Mouse (Mus musculus) hindbrain, postnatal 0 days (tissue): Measurements from ENCODE around the gene Wdr45. TPM values are rescaled to one million over a fixed set of nuclear protein-coding genes. Genes with fewer than 3 reads are reported as not detected.
A peak's percentile ranks its signal among the peaks of the same experiment; 100 is the strongest.

ENCODE experiments used
- ATAC-seq: fragments of 200-750 bp; cut with Nextera tagmentation; 2 replicates; pipeline ENCODE4 v1.8.0; 2017; ENCODE audit warnings: mild to moderate bottlenecking, moderate TSS enrichment, moderate library complexity
- DNase-seq: peaks from one replicate; pipeline ENCODE4 v3.0.0-alpha.2; 2015; ENCODE audit warnings: low spot score
- H3K27ac ChIP-seq: fragments of 300-500 bp; sonication (generic); 2 replicates; pipeline ENCODE4 v1.5.1; 2014; ENCODE audit warnings: mild to moderate bottlenecking
- H3K27me3 ChIP-seq: fragments of 300-500 bp; sonication (generic); 2 replicates; pipeline ENCODE4 v1.6.1; 2014; ENCODE audit warnings: low read length, mixed read lengths; ENCODE audit not compliant: insufficient read depth
- H3K36me3 ChIP-seq: fragments of 300-500 bp; sonication (generic); 2 replicates; pipeline ENCODE4 v1.6.1; 2014; ENCODE audit warnings: low read length, mixed read lengths; ENCODE audit not compliant: insufficient read depth
- H3K4me1 ChIP-seq: fragments of 300-500 bp; sonication (generic); 2 replicates; pipeline ENCODE4 v1.6.1; 2014; ENCODE audit warnings: antibody characterized with exemption, low read length, mixed read lengths; ENCODE audit not compliant: insufficient read depth
- H3K4me2 ChIP-seq: fragments of 300-500 bp; sonication (generic); 2 replicates; pipeline ENCODE4 v1.6.1; 2014; ENCODE audit warnings: low read depth, mild to moderate bottlenecking, low read length, moderate library complexity, mixed read lengths
- H3K4me3 ChIP-seq: fragments of 300-500 bp; sonication (generic); 2 replicates; pipeline ENCODE4 v1.5.1; 2014; ENCODE audit warnings: low read length
- H3K9ac ChIP-seq: fragments of 300-500 bp; sonication (generic); replicated peaks from 2 replicates; pipeline ENCODE4 v1.6.1; 2014; ENCODE audit warnings: mild to moderate bottlenecking, low read length, moderate library complexity, mixed read lengths
- H3K9me3 ChIP-seq: fragments of 300-500 bp; sonication (generic); 2 replicates; pipeline ENCODE4 v1.6.1; 2016; ENCODE audit warnings: low read length, mixed read lengths
- CTCF ChIP-seq: IDR thresholded peaks from 2 replicates; pipeline ENCODE4 v1.5.1; 2016; ENCODE audit warnings: antibody characterized with exemption, control low read depth, low read depth
- WGBS: fragments of 180-500 bp; shearing (Covaris S2); extraction: QIAGEN DNeasy Blood & Tissue Kit; methylation state at CpG from one replicate; pipeline ENCODE4 v1.1.7; 2014; 5-methylcytosine and 5-hydroxymethylcytosine counted together
- polyA plus RNA-seq: library from polyadenylated mRNA; unstranded; fragments of >200 nt; fragmentation: Nextera tagmentation; extraction: Ambion mirVana; gene quantifications from 2 replicates; pipeline ENCODE4 v1.2.1, GENCODE M21; 2015
- total RNA-seq: library from RNA; depleted of rRNA; stranded (reverse); fragments of >200 nt; gene quantifications from 2 replicates; pipeline ENCODE4 v1.2.3, GENCODE M21; 2014; rRNA removed

The Wdr45 gene
- total and polyA plus RNA-seq, 2 experiments from 2014 or later = 33.2 to 34.0 TPM

DNA sequence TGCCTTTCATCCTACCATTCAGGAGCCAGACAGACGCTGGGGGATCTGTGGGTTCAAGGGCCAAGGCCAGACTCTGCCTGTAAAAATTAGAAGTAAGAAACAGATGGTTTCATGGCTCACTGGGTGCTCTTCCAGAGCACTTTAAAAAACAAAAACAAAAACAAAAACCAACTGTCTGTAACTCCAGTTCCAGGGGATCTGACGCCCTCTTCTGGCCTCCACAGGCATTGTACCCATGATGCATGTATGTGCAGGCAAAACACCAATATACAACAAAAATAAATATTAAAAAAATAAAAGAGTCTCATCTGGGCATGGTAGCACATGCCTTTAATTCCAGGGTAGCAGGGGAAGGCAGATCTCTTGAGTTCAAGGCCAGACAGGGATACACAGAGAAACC lies 58.6 kb downstream of the Wdr45 start:
- no peak overlapping the region for H3K4me2 ChIP-seq
- peak; percentile 45 for TF ChIP-seq CTCF
- ATAC-seq = no peak
- peaks cover 3% of the 10 kb centered on the region for H3K36me3 ChIP-seq
- 47% methylated on average over 2 of the region's 2 CpGs for WGBS
- H3K4me1 ChIP-seq = no peaks in the 10 kb centered on the region
- no peak overlapping the region for H3K4me3 ChIP-seq
- H3K27me3 ChIP-seq = no peaks in the 10 kb centered on the region
- H3K9me3 ChIP-seq = no peaks in the 10 kb centered on the region
- no peak overlapping the region for H3K9ac ChIP-seq
- no peak overlapping the region for H3K27ac ChIP-seq
- DNase-seq = peak; percentile 4

DNA sequence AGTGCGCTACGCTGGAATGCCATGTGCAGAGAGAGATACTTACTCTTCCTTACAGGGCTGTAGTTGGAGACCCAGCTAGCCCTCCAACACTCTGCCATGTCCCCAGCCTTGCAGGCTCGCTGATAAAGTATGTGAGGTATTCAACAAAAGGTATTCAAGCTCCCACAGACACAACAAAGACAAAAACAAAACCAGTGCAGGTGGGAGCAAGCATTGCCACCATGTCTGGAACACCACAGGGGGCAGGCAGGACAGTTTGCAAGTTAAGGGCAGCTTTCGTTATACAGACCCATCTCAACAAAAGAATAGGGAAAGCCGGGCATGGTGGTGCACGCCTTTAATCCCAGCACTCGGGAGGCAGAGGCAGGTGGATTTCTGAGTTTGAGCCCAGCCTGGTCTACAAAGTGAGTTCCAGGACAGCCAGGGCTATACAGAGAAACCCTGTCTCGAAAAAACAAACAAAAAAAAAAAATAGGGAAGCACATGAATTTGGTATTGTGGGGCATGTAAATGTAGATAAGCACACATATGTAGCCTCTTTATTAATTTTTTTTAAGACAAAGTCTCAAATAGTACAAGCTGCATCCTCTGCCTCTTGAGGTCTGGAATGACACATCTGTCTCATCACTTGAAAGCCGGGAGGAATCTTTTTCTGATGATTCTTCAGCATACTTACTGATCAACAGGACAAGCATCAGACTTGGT lies 61.5 kb downstream of the Wdr45 start:
- no peak overlapping the region for H3K4me3 ChIP-seq
- ATAC-seq (no peak), DNase-seq (no peak)
- no peak overlapping the region for H3K27ac ChIP-seq
- no peaks in the 10 kb centered on the region for H3K4me1 ChIP-seq
- WGBS = 67% methylated on average over 9 of the region's 9 CpGs
- no peaks in the 10 kb centered on the region for H3K27me3 ChIP-seq
- H3K9ac ChIP-seq = no peak overlapping the region
- H3K36me3 ChIP-seq = peaks cover 1% of the 10 kb centered on the region
- no peak overlapping the region for H3K4me2 ChIP-seq
- H3K9me3 ChIP-seq = no peaks in the 10 kb centered on the region
- no peak for TF ChIP-seq CTCF

DNA sequence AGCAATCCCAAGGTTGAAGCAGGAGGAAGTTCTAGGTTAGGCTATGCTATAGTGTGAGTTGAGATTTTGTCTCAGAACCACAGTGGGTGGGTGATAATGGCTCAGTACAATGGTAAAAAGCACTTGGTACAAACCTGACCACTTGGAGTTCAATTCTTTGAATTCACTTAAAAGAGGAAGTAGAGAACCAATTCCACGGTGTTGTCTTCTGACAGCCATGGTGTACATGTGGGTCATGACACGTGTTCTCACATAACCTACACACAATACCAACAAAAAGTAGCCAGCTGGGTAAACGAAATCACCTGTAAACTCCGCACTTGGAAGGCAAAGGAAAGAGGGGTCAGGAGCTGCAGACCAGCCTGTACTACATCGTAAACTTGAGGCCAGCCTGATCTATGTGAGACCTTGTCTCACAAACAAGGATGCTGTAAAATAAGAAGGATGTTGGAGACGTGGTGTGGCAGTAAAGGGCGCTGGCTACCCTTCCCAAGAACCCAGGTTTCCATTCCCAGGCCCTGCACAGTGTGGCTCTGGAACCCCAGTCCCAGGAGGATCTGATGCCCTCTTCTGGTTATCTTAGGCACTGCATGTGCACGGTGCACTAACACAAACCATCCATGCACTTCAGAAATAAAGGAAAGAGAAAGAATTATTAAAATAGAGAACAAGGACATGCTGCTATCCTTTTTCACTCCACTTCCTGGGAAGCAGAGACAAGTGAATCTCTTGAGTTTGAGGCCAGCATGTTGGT lies 62.4 kb downstream of the Wdr45 start:
- no peak overlapping the region for H3K9ac ChIP-seq
- DNase-seq (peak; percentile 51), ATAC-seq (peak; percentile 67; the same call in 1 of the 2 replicates)
- TF ChIP-seq CTCF = peak; percentile 76
- WGBS = 53% methylated on average over 8 of the region's 8 CpGs
- no peak overlapping the region for H3K27ac ChIP-seq
- no peak overlapping the region for H3K4me2 ChIP-seq
- H3K36me3 ChIP-seq = no peaks in the 10 kb centered on the region
- H3K27me3 ChIP-seq = no peaks in the 10 kb centered on the region
- no peak overlapping the region for H3K4me3 ChIP-seq
- no peaks in the 10 kb centered on the region for H3K4me1 ChIP-seq
- no peaks in the 10 kb centered on the region for H3K9me3 ChIP-seq

Other genes starting within 250 kb of the Wdr45 start
- gene Foxp3, start 140.7 kb upstream of the Wdr45 start, total RNA-seq = not detected in 2 replicates
- 0.08 and 0.10 TPM in 2 replicates for gene Foxp3, start 140.7 kb upstream of the Wdr45 start, polyA plus RNA-seq
- gene Ppp1r3f, start 140.1 kb upstream of the Wdr45 start, total RNA-seq = 19.7 and 23.3 TPM in 2 replicates
- 7.1 and 8.6 TPM in 2 replicates for gene Ppp1r3f, start 140.1 kb upstream of the Wdr45 start, polyA plus RNA-seq
- gene Ccdc22, start 108.8 kb upstream of the Wdr45 start, total RNA-seq = 35.6 and 47.6 TPM in 2 replicates
- 20.5 and 21.5 TPM in 2 replicates for gene Ccdc22, start 108.8 kb upstream of the Wdr45 start, polyA plus RNA-seq
- 0.10 TPM in 1 of 2 replicates, not detected in the other for gene Cacna1f, start 107.2 kb upstream of the Wdr45 start, total RNA-seq
- gene Cacna1f, start 107.2 kb upstream of the Wdr45 start, polyA plus RNA-seq = 0.11 and 0.33 TPM in 2 replicates
- 500 and 512 TPM in 2 replicates for gene Syp, start 75.9 kb upstream of the Wdr45 start, total RNA-seq
- 320 and 325 TPM in 2 replicates for gene Syp, start 75.9 kb upstream of the Wdr45 start, polyA plus RNA-seq
- gene Prickle3, start 57.1 kb upstream of the Wdr45 start, total RNA-seq = 1.6 and 1.8 TPM in 2 replicates
- gene Prickle3, start 57.1 kb upstream of the Wdr45 start, polyA plus RNA-seq = 1.1 and 1.6 TPM in 2 replicates
- gene Plp2, start 42.9 kb upstream of the Wdr45 start, total RNA-seq = 12.9 and 27.7 TPM in 2 replicates
- gene Plp2, start 42.9 kb upstream of the Wdr45 start, polyA plus RNA-seq = 25.2 and 26.5 TPM in 2 replicates
- gene Magix, start 33.1 kb upstream of the Wdr45 start, total RNA-seq = 4.2 TPM in 1 of 2 replicates, not detected in the other
- 0.18 and 0.29 TPM in 2 replicates for gene Magix, start 33.1 kb upstream of the Wdr45 start, polyA plus RNA-seq
- gene Gpkow, start 17.2 kb upstream of the Wdr45 start, total RNA-seq = 11.0 and 12.0 TPM in 2 replicates
- 38.4 and 38.8 TPM in 2 replicates for gene Gpkow, start 17.2 kb upstream of the Wdr45 start, polyA plus RNA-seq
- not detected in 2 replicates for gene Gm45208, start 7.9 kb downstream of the Wdr45 start, total RNA-seq
- gene Gm45208, start 7.9 kb downstream of the Wdr45 start, polyA plus RNA-seq = 0.66 and 1.2 TPM in 2 replicates
- gene Praf2, start 14.1 kb downstream of the Wdr45 start, total RNA-seq = 134 and 137 TPM in 2 replicates
- 129 and 134 TPM in 2 replicates for gene Praf2, start 14.1 kb downstream of the Wdr45 start, polyA plus RNA-seq
- 183 and 387 TPM in 2 replicates for gene Ccdc120, start 36.6 kb downstream of the Wdr45 start, total RNA-seq
- gene Ccdc120, start 36.6 kb downstream of the Wdr45 start, polyA plus RNA-seq = 47.6 and 53.3 TPM in 2 replicates
- gene Tfe3, start 48.2 kb downstream of the Wdr45 start, total RNA-seq = 27.8 and 36.1 TPM in 2 replicates
- 21.4 and 21.5 TPM in 2 replicates for gene Tfe3, start 48.2 kb downstream of the Wdr45 start, polyA plus RNA-seq
- gene Gripap1, start 75.4 kb downstream of the Wdr45 start, total RNA-seq = 23.4 and 28.3 TPM in 2 replicates
- gene Gripap1, start 75.4 kb downstream of the Wdr45 start, polyA plus RNA-seq = 61.1 and 62.8 TPM in 2 replicates
- 3.1 and 3.4 TPM in 2 replicates for gene Kcnd1, start 108.0 kb downstream of the Wdr45 start, total RNA-seq
- gene Kcnd1, start 108.0 kb downstream of the Wdr45 start, polyA plus RNA-seq = 4.1 and 5.9 TPM in 2 replicates
- 64.9 and 75.8 TPM in 2 replicates for gene Otud5, start 127.0 kb downstream of the Wdr45 start, total RNA-seq
- 36.8 and 37.3 TPM in 2 replicates for gene Otud5, start 127.0 kb downstream of the Wdr45 start, polyA plus RNA-seq
- gene Pim2, start 163.9 kb downstream of the Wdr45 start, total RNA-seq = 13.9 and 18.3 TPM in 2 replicates
- 20.8 and 22.3 TPM in 2 replicates for gene Pim2, start 163.9 kb downstream of the Wdr45 start, polyA plus RNA-seq
- gene Slc35a2, start 169.7 kb downstream of the Wdr45 start, total RNA-seq = 38.0 and 61.0 TPM in 2 replicates
- 43.7 and 46.2 TPM in 2 replicates for gene Slc35a2, start 169.7 kb downstream of the Wdr45 start, polyA plus RNA-seq
- 83.8 and 100 TPM in 2 replicates for gene Pqbp1, start 184.9 kb downstream of the Wdr45 start, total RNA-seq
- gene Pqbp1, start 184.9 kb downstream of the Wdr45 start, polyA plus RNA-seq = 200 and 201 TPM in 2 replicates
- gene Timm17b, start 185.0 kb downstream of the Wdr45 start, total RNA-seq = 37.3 and 47.4 TPM in 2 replicates
- 125 and 133 TPM in 2 replicates for gene Timm17b, start 185.0 kb downstream of the Wdr45 start, polyA plus RNA-seq
- gene Gm10491, start 193.5 kb downstream of the Wdr45 start, total RNA-seq = not detected in 2 replicates
- not detected in 2 replicates for gene Gm10491, start 193.5 kb downstream of the Wdr45 start, polyA plus RNA-seq
- not detected in 2 replicates for gene Gm10490, start 195.2 kb downstream of the Wdr45 start, total RNA-seq
- gene Gm10490, start 195.2 kb downstream of the Wdr45 start, polyA plus RNA-seq = not detected in 2 replicates
- 124 and 154 TPM in 2 replicates for gene Pcsk1n, start 205.5 kb downstream of the Wdr45 start, total RNA-seq
- 465 and 477 TPM in 2 replicates for gene Pcsk1n, start 205.5 kb downstream of the Wdr45 start, polyA plus RNA-seq
- gene Eras, start 214.3 kb downstream of the Wdr45 start, total RNA-seq = not detected in 2 replicates
- gene Eras, start 214.3 kb downstream of the Wdr45 start, polyA plus RNA-seq = not detected in 2 replicates
- 97.9 and 105 TPM in 2 replicates for gene Hdac6, start 233.6 kb downstream of the Wdr45 start, total RNA-seq
- gene Hdac6, start 233.6 kb downstream of the Wdr45 start, polyA plus RNA-seq = 54.5 and 57.4 TPM in 2 replicates